Mouse (Mus musculus): ENCODE data around the gene Lpcat3. TPM values are rescaled to one million over a fixed set of nuclear protein-coding genes. Genes with fewer than 3 reads are reported as not detected.
A peak's percentile ranks its signal among the peaks of the same experiment; 100 is the strongest.
"Not testable (repeated sequence)": the region's sequence is repeated elsewhere in the genome, so short reads cannot be mapped to it uniquely, and the experiment has no call there.

Lpcat3 gene
- polyA plus RNA-seq (2015; fragmentation: Nextera tagmentation; extraction: Ambion mirVana) = 195 and 219 TPM in 2 replicates

DNA sequence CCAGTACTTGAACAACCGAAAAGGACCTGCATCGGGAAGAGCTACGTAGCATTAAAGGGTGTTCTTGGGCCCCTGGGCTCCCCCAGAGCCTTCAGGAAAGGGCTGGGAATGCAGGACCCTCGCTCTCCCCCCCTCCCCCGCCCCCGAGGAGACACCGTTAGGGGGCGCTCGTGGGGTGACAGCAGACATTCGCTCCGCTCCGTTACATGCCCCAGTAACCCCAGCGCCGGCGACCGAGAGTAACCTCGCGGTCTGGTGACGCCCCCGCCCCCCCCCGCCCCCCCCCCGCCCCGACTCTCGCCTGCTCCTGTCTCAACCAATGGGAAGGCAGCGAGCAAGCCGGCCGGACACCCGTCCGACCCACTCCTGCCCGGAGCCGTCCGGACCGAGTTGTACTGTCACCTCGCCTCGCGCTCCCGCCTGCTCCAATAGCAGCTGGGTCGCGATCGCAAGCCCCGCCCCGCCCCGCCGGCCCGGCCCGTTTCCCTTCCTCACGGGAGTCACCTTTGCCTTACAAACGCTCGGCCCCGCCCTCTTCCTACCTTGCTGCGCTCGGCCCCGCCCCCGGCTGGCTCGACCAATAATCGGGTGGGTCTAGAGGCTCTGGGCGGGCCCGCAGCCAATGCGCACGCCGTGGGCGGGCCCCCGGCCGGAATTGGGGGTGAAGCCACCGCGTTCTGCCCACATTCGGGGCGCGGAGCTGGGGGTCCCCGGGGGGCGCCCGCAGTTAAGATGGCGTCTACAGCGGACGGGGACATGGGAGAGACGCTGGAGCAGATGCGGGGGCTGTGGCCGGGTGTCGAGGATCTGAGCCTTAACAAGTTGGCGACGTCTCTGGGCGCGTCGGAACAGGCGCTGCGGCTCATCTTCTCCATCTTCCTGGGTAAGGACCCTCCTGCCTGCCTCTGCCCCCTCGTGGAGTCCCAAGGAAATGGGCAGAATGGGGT, at the start of gene Lpcat3:
Lpcat3 (plus strand) TSS at position 551 of the 947 bp plus-strand sequence.
- under 1% methylated on average over 71 of the region's 87 CpGs for WGBS
- ATAC-seq = peak; percentile 97
- no peaks in the 10 kb centered on the region for H3K9me3 ChIP-seq (ENCODE audit: control insufficient read depth, low read length)
- 0 out of 2 replicates have a peak, but pooled peaks cover 7% of the 10 kb centered on the region for H3K4me1 ChIP-seq (ENCODE audit: control insufficient read depth, insufficient read depth, low read length)
- no peaks in the 10 kb centered on the region for H3K36me3 ChIP-seq (ENCODE audit: control insufficient read depth, insufficient read depth, low read length)
- peak within 1 kb of the TSS; percentile 82 for H3K9ac ChIP-seq (ENCODE audit: low read depth, low read length)
- H3K27me3 ChIP-seq (replicated peaks; ENCODE audit: control insufficient read depth, insufficient read depth, low read length) = no peaks in the 10 kb centered on the region
- peak within 1 kb of the TSS; percentile 71 for H3K4me2 ChIP-seq (ENCODE audit: low read depth, low read length)
- H3K27ac ChIP-seq (ENCODE audit: low read length) = peak within 1 kb of the TSS; percentile 84
- H3K4me3 ChIP-seq (ENCODE audit: low read length) = peak within 1 kb of the TSS; percentile 78

DNA sequence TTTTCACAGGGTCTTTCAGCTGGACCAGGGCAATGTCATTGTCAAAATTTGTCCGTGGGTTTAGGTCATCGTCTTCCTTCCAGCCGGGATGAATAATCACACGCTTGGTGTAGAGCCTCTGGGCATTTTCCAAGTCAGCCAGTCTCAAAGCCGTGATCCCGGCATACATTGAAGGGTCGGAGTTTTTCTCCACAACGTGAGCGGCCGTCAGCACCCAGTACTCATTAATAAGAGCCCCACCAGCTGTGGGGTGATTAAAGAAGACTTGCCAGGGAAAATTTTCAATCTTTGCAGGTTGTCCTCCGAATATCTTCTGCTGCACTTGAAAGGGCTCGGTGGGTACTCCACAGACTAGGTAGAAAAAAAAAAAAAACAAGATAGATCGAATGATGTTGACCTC, 37.2 kb upstream of the Lpcat3 start:
- Histone ChIP-seq H3K9me3 (ENCODE audit: control insufficient read depth, low read length) (no peaks in the 10 kb centered on the region), H3K4me3 (ENCODE audit: low read length) (no peak overlapping the region), H3K4me1 (ENCODE audit: control insufficient read depth, insufficient read depth, low read length) (no peaks in the 10 kb centered on the region), H3K9ac (ENCODE audit: low read depth, low read length) (no peak overlapping the region), H3K4me2 (ENCODE audit: low read depth, low read length) (no peak overlapping the region), H3K36me3 (ENCODE audit: control insufficient read depth, insufficient read depth, low read length) (no peaks in the 10 kb centered on the region), H3K27ac (ENCODE audit: low read length) (no peak overlapping the region), H3K27me3 (replicated peaks; ENCODE audit: control insufficient read depth, insufficient read depth, low read length) (no peaks in the 10 kb centered on the region)
- 86% methylated on average over 13 of the region's 13 CpGs for WGBS
- ATAC-seq = no peak

DNA sequence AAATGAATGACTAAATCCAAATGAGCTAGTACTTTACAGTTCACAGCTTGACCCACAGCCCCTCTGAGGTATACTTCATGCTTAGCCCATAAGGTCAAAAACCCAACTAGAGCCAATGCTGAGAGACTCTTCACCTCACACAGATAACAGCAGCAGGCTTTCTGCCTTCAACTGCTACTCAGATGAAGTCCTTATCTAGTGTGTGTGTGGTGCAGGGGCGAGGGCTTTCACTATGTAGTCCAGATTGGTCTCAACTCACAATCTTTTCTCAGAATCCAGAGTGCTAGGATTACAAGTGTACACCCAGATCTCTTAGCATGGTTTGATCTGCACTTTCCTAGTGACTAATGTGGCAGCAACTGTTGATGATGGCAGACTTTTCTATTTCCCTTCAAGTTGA, 36.6 kb upstream of the Lpcat3 start:
- ATAC-seq; H3K27ac ChIP-seq (ENCODE audit: low read length); H3K9ac ChIP-seq (ENCODE audit: low read depth, low read length); H3K9me3 ChIP-seq (ENCODE audit: control insufficient read depth, low read length); H3K4me2 ChIP-seq (ENCODE audit: low read depth, low read length); H3K4me3 ChIP-seq (ENCODE audit: low read length); H3K36me3 ChIP-seq (ENCODE audit: control insufficient read depth, insufficient read depth, low read length); H3K4me1 ChIP-seq (ENCODE audit: control insufficient read depth, insufficient read depth, low read length); H3K27me3 ChIP-seq (replicated peaks; ENCODE audit: control insufficient read depth, insufficient read depth, low read length): not testable (repeated sequence)
- 35% methylated on average over 1 of the region's 1 CpGs for WGBS

DNA sequence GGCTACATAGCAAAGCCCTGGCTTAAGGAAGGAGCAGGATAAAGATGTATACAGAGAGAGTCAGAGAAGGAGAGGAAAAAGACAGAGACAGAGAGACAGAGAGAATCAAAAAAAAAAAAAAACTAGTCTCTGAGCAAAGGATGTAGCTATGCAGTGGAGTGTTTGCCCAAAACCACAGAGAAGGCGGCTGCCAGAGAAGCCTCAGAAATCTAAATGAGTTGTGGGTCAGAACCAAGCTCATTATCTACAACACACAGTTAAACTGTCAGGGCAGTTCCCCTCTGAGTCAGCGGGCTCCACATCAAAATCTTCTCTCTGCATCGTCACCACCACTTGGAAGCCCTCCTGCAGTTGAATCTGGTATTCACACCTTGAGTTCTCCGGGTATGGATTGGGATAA, 32.1 kb upstream of the Lpcat3 start:
- WGBS = 83% methylated on average over 4 of the region's 4 CpGs
- H3K4me2 ChIP-seq (ENCODE audit: low read depth, low read length) = no peak overlapping the region
- no peaks in the 10 kb centered on the region for H3K4me1 ChIP-seq (ENCODE audit: control insufficient read depth, insufficient read depth, low read length)
- no peak overlapping the region for H3K4me3 ChIP-seq (ENCODE audit: low read length)
- H3K9me3 ChIP-seq (ENCODE audit: control insufficient read depth, low read length) = no peaks in the 10 kb centered on the region
- H3K27ac ChIP-seq (ENCODE audit: low read length) = no peak overlapping the region
- no peaks in the 10 kb centered on the region for H3K27me3 ChIP-seq (replicated peaks; ENCODE audit: control insufficient read depth, insufficient read depth, low read length)
- H3K36me3 ChIP-seq (ENCODE audit: control insufficient read depth, insufficient read depth, low read length) = no peaks in the 10 kb centered on the region
- no peak overlapping the region for H3K9ac ChIP-seq (ENCODE audit: low read depth, low read length)
- ATAC-seq = no peak

DNA sequence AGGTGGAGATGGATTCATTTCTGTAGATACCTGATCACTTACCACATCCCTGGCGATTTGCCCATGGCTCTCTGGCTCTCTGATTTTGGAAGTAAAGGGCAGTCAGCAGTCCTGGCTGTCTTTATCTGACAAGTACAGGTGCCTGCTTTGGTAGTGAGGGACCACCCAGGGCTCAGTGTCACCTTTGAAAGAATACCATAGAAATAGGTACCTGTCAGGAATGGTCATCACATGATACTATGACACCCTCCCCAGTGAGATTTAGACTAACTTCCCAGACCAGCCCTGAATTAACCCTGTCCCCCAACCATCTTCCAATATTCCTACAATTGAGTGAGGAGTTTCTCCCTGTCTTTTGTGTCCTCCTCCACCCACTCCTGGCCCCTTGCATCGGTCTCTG, 26.8 kb upstream of the Lpcat3 start, which contains the start of gene C1s2:
C1s2 (minus strand) TSS at position 101 of the 400 bp plus-strand sequence.
- not testable (repeated sequence) for H3K9me3 ChIP-seq (ENCODE audit: control insufficient read depth, low read length); H3K27ac ChIP-seq (ENCODE audit: low read length); H3K4me3 ChIP-seq (ENCODE audit: low read length); H3K4me2 ChIP-seq (ENCODE audit: low read depth, low read length); H3K9ac ChIP-seq (ENCODE audit: low read depth, low read length); H3K36me3 ChIP-seq (ENCODE audit: control insufficient read depth, insufficient read depth, low read length); H3K4me1 ChIP-seq (ENCODE audit: control insufficient read depth, insufficient read depth, low read length); H3K27me3 ChIP-seq (replicated peaks; ENCODE audit: control insufficient read depth, insufficient read depth, low read length); ATAC-seq
- 83% methylated on average over 2 of the region's 2 CpGs for WGBS

DNA sequence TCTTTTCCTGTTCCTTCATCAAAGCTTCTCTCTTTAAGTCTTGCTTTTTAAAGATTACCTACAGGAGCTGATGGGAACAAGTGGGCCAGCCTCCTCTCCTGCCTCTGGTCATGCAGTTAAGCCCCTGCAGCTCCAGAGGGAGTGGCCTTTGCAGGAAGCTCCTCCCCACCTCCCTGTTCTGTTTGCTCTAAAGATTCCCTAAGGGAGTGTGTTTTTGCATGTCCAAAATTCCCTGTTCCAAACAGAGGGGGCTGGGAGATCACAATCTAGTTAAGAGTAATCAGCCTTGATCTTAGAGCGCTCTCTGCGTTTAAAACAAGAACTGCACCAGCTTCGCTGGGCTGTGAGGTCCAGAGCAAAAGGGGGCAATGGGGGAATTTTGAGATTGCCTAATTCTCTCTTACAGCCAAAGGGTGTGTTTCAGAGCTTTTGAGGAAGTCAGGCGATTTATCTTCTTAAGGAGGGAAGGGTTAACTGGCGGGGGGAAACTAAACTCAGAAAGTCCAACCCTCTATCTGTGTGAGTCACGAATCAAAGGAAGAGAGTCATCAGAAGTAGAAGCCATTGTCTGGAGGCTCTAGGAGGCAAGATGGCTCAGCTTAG, 25.9 kb upstream of the Lpcat3 start:
- H3K9ac ChIP-seq (ENCODE audit: low read depth, low read length); H3K27ac ChIP-seq (ENCODE audit: low read length); H3K36me3 ChIP-seq (ENCODE audit: control insufficient read depth, insufficient read depth, low read length); H3K4me2 ChIP-seq (ENCODE audit: low read depth, low read length); H3K4me3 ChIP-seq (ENCODE audit: low read length); H3K27me3 ChIP-seq (replicated peaks; ENCODE audit: control insufficient read depth, insufficient read depth, low read length); H3K9me3 ChIP-seq (ENCODE audit: control insufficient read depth, low read length); H3K4me1 ChIP-seq (ENCODE audit: control insufficient read depth, insufficient read depth, low read length): not testable (repeated sequence)
- WGBS = 23% methylated on average over 6 of the region's 6 CpGs
- peak; percentile 38; the same call in 1 of the 2 replicates for ATAC-seq

DNA sequence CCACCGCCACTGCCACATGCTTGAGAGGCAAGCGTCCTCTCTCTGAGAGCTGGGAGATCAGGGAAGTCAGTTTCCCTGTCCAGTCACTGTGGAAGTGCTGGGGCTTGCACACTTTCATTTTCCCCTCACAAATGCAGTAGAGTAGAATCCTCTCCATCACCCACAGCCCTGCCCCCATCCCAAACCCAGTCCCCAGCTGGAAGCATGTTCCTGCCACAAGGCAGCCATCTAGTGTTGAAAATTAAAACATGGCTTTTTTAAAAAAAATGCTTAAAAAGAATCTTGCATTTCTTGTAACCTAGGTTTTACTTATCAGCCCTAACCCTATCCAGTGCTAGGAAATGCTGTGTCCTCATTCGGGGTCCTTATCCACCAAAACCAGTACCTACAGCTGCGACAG, 22.8 kb upstream of the Lpcat3 start:
- WGBS = 82% methylated on average over 3 of the region's 4 CpGs
- H3K4me2 ChIP-seq (ENCODE audit: low read depth, low read length) = no peak overlapping the region
- H3K4me3 ChIP-seq (ENCODE audit: low read length) = no peak overlapping the region
- H3K9me3 ChIP-seq (ENCODE audit: control insufficient read depth, low read length) = no peaks in the 10 kb centered on the region
- H3K27me3 ChIP-seq (replicated peaks; ENCODE audit: control insufficient read depth, insufficient read depth, low read length) = no peaks in the 10 kb centered on the region
- H3K4me1 ChIP-seq (ENCODE audit: control insufficient read depth, insufficient read depth, low read length) = no peaks in the 10 kb centered on the region
- no peak for ATAC-seq
- H3K27ac ChIP-seq (ENCODE audit: low read length) = no peak overlapping the region
- no peak overlapping the region for H3K9ac ChIP-seq (ENCODE audit: low read depth, low read length)
- no peaks in the 10 kb centered on the region for H3K36me3 ChIP-seq (ENCODE audit: control insufficient read depth, insufficient read depth, low read length)

DNA sequence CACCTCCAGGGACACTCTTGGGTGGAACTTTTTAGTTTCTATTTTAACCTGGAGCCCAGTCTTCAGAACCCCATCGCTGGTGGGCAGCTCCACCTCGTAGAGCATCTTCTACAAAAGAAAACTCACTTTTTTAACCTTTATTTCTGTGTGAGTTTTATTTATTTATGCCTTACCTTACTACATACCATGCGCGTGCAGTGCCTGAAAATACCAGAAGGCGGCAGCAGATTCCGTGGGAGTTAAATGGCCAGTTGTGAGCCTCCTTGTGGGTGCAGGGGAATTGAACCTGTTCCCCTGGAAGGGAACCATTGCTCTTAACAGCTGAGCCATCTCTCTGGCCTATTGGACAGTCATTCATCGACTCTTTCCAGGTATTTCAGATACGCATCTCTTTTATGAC, 21.8 kb upstream of the Lpcat3 start:
- no peaks in the 10 kb centered on the region for H3K9me3 ChIP-seq (ENCODE audit: control insufficient read depth, low read length)
- WGBS = 42% methylated on average over 8 of the region's 8 CpGs
- H3K4me3 ChIP-seq (ENCODE audit: low read length) = no peak overlapping the region
- no peak overlapping the region for H3K27ac ChIP-seq (ENCODE audit: low read length)
- H3K9ac ChIP-seq (ENCODE audit: low read depth, low read length) = no peak overlapping the region
- ATAC-seq = no peak
- no peaks in the 10 kb centered on the region for H3K27me3 ChIP-seq (replicated peaks; ENCODE audit: control insufficient read depth, insufficient read depth, low read length)
- H3K4me2 ChIP-seq (ENCODE audit: low read depth, low read length) = no peak overlapping the region
- H3K36me3 ChIP-seq (ENCODE audit: control insufficient read depth, insufficient read depth, low read length) = no peaks in the 10 kb centered on the region
- no peaks in the 10 kb centered on the region for H3K4me1 ChIP-seq (ENCODE audit: control insufficient read depth, insufficient read depth, low read length)

DNA sequence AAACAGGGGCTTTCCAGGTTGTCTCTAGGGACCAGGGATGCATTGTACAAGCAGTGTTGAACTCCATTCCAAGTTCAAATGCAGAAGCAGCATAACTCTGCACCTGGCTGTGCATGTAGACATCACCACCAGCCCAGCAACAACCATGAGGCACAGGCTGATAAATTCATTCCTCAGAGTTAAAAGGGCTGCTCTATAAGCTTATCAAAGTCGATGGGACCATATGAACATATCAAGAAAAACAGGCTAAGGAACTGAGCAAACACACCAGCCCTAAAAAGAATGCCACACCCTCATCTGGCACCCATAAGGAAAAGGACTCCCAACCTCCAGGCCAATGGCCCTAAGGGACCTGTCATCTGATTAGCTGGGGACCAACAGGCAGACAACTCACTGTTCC, 16.4 kb upstream of the Lpcat3 start:
- Histone ChIP-seq H3K4me1 (ENCODE audit: control insufficient read depth, insufficient read depth, low read length) (no peaks in the 10 kb centered on the region), H3K27me3 (replicated peaks; ENCODE audit: control insufficient read depth, insufficient read depth, low read length) (no peaks in the 10 kb centered on the region), H3K27ac (ENCODE audit: low read length) (no peak overlapping the region), H3K4me2 (ENCODE audit: low read depth, low read length) (no peak overlapping the region), H3K4me3 (ENCODE audit: low read length) (no peak overlapping the region), H3K9ac (ENCODE audit: low read depth, low read length) (no peak overlapping the region), H3K36me3 (ENCODE audit: control insufficient read depth, insufficient read depth, low read length) (no peaks in the 10 kb centered on the region), H3K9me3 (ENCODE audit: control insufficient read depth, low read length) (no peaks in the 10 kb centered on the region)
- ATAC-seq = peak; percentile 46; the same call in 1 of the 2 replicates
- WGBS = 67% methylated on average over 1 of the region's 1 CpGs
